Mouse (Mus musculus): Measurements from ENCODE around the gene Hist2h2aa1. TPM values are rescaled to one million over a fixed set of nuclear protein-coding genes. Genes with fewer than 3 reads are reported as not detected.
"Not testable (repeated sequence)": the region's sequence is repeated elsewhere in the genome, so short reads cannot be mapped to it uniquely, and the experiment has no call there.

Gene Hist2h2aa1
- polyA plus RNA-seq, 1 experiment: 67.0 TPM

DNA sequence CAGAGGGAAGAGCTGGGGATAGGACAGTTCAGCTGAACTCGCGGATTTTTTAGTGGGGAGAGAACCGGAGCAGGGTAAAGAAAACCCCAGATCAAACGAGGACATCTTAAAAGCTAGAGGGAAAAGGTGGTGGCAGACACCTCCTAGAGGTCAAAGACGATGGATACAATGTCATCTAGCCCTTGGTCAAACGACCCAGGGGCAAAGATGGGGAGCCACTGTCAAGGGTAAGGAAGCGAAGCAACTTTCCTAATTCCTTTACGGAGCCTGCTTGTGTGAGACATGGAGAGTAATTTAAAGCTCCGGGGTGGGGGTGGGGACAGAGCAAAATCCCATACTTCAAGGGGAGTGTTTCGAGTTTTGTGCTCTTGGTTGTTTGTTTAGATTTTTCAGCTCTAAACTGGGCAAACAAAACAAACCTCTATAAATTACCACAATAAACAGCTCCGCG, 26.1 kb upstream of the Hist2h2aa1 start:
- Histone ChIP-seq H3K4me1 (peaks cover 42% of the 10 kb centered on the region), H3K36me3 (replicated peaks; ENCODE audit: low read length) (no peaks in the 10 kb centered on the region), H3K4me3 (replicated peaks) (peak overlapping the region; percentile 92), H3K27me3 (replicated peaks) (no peaks in the 10 kb centered on the region), H3K9me3 (no peaks in the 10 kb centered on the region)
- TF ChIP-seq GATA1 (IDR thresholded peaks at IDR 0.05; ENCODE audit: borderline replicate concordance, low read length): no peak
- no peak for TF ChIP-seq FLI1 (IDR thresholded peaks at IDR 0.05; ENCODE audit: low read length)

DNA sequence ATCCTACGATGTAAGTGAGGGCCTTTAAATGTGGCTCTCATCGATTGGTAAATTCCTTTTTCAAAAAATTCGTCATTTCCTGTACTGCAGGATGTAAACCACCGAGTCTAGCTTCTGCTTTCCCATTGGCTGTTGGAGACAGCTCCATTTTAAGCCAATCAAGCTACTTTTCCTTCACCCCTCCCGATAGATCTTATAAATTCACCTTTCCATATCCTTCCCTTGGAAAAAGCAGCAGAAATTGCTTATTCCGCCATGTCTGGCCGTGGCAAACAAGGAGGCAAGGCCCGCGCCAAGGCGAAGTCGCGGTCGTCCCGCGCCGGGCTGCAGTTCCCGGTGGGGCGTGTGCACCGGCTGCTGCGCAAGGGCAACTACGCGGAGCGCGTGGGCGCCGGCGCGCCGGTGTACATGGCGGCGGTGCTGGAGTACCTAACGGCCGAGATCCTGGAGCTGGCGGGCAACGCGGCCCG, 25.6 kb upstream of the Hist2h2aa1 start, which contains the start of the genes Bola1 and Hist2h2ab:
Bola1 (minus strand) TSS at position 49 of the 470 bp plus-strand sequence.
Hist2h2ab (plus strand) TSS at position 205 of the 470 bp plus-strand sequence.
- Histone ChIP-seq H3K9me3 (no peaks in the 10 kb centered on the region), H3K4me3 (replicated peaks) (peak within 1 kb of the TSS; percentile 95), H3K4me1 (peaks cover 47% of the 10 kb centered on the region), H3K36me3 (replicated peaks; ENCODE audit: low read length) (no peaks in the 10 kb centered on the region), H3K27me3 (replicated peaks) (no peaks in the 10 kb centered on the region)
- TF ChIP-seq FLI1 (IDR thresholded peaks at IDR 0.05; ENCODE audit: low read length) (no peak), GATA1 (IDR thresholded peaks at IDR 0.05; ENCODE audit: borderline replicate concordance, low read length) (no peak)

GRCm38 (mm10) chr3:96220131-96220764, 25.0 kb upstream of the Hist2h2aa1 start:
- H3K27me3 ChIP-seq (replicated peaks); H3K36me3 ChIP-seq (replicated peaks; ENCODE audit: low read length); H3K9me3 ChIP-seq: not testable (repeated sequence)
- Histone ChIP-seq H3K4me1 (peaks cover 52% of the 10 kb centered on the region), H3K4me3 (replicated peaks) (peak overlapping the region; percentile 95)

- no peaks in the 10 kb centered on the region for H3K36me3 ChIP-seq (replicated peaks; ENCODE audit: low read length)
- H3K9me3 ChIP-seq: no peaks in the 10 kb centered on the region
- peak within 1 kb of the TSS; percentile 95 for H3K4me3 ChIP-seq (replicated peaks)
- no peaks in the 10 kb centered on the region for H3K27me3 ChIP-seq (replicated peaks)
- TF ChIP-seq FLI1 (IDR thresholded peaks at IDR 0.05; ENCODE audit: low read length): no peak
- TF ChIP-seq GATA1 (IDR thresholded peaks at IDR 0.05; ENCODE audit: borderline replicate concordance, low read length): no peak
- H3K4me1 ChIP-seq: peaks cover 56% of the 10 kb centered on the region
Observed at GRCm38 (mm10) chr3:96220765-96221639, 24.3 kb upstream of the Hist2h2aa1 start, which contains the start of the genes Hist2h2ac and Hist2h2be. Hist2h2ac (minus strand) TSS chr3:96220880. Hist2h2be (plus strand) TSS chr3:96221119.

GRCm38 (mm10) chr3:96221640-96222038, 23.7 kb upstream of the Hist2h2aa1 start:
- no peaks in the 10 kb centered on the region for H3K27me3 ChIP-seq (replicated peaks)
- no peaks in the 10 kb centered on the region for H3K9me3 ChIP-seq
- no peak for TF ChIP-seq GATA1 (IDR thresholded peaks at IDR 0.05; ENCODE audit: borderline replicate concordance, low read length)
- no peak for TF ChIP-seq FLI1 (IDR thresholded peaks at IDR 0.05; ENCODE audit: low read length)
- H3K4me1 ChIP-seq: peaks cover 62% of the 10 kb centered on the region
- H3K36me3 ChIP-seq (replicated peaks; ENCODE audit: low read length): no peaks in the 10 kb centered on the region
- H3K4me3 ChIP-seq (replicated peaks): peak overlapping the region; percentile 95

- Histone ChIP-seq H3K4me3 (replicated peaks) (peak overlapping the region; percentile 95), H3K9me3 (no peaks in the 10 kb centered on the region), H3K27me3 (replicated peaks) (no peaks in the 10 kb centered on the region), H3K4me1 (peaks cover 71% of the 10 kb centered on the region), H3K36me3 (replicated peaks; ENCODE audit: low read length) (no peaks in the 10 kb centered on the region)
- TF ChIP-seq FLI1 (IDR thresholded peaks at IDR 0.05; ENCODE audit: low read length) (no peak), GATA1 (IDR thresholded peaks at IDR 0.05; ENCODE audit: borderline replicate concordance, low read length) (no peak)
Observed at GRCm38 (mm10) chr3:96222774-96223173, 22.5 kb upstream of the Hist2h2aa1 start.

DNA sequence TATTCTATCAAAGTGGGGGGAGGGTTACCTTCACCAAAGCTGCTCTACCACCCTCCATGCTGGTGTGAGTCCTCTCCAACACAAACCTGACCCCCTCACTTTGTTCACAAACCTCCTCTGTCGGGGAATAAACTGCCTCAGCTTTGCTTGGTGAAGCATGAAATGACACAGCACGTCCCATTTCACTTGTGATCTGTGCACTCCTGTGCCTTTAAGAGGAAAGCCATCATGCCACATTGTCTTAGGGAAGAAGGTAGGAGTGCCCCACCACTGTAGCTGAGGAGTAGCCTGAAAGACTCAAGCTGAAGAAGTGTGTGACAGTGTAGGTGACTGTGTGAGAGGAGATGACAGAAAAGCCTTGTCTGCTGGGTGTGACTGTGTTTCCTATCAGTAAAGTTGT, 19.9 kb upstream of the Hist2h2aa1 start:
- H3K36me3 ChIP-seq (replicated peaks; ENCODE audit: low read length): no peaks in the 10 kb centered on the region
- H3K4me3 ChIP-seq (replicated peaks): peak overlapping the region; percentile 62
- TF ChIP-seq GATA1 (IDR thresholded peaks at IDR 0.05; ENCODE audit: borderline replicate concordance, low read length) (no peak), FLI1 (IDR thresholded peaks at IDR 0.05; ENCODE audit: low read length) (no peak)
- no peaks in the 10 kb centered on the region for H3K27me3 ChIP-seq (replicated peaks)
- no peaks in the 10 kb centered on the region for H3K9me3 ChIP-seq
- H3K4me1 ChIP-seq: peaks cover 78% of the 10 kb centered on the region

DNA sequence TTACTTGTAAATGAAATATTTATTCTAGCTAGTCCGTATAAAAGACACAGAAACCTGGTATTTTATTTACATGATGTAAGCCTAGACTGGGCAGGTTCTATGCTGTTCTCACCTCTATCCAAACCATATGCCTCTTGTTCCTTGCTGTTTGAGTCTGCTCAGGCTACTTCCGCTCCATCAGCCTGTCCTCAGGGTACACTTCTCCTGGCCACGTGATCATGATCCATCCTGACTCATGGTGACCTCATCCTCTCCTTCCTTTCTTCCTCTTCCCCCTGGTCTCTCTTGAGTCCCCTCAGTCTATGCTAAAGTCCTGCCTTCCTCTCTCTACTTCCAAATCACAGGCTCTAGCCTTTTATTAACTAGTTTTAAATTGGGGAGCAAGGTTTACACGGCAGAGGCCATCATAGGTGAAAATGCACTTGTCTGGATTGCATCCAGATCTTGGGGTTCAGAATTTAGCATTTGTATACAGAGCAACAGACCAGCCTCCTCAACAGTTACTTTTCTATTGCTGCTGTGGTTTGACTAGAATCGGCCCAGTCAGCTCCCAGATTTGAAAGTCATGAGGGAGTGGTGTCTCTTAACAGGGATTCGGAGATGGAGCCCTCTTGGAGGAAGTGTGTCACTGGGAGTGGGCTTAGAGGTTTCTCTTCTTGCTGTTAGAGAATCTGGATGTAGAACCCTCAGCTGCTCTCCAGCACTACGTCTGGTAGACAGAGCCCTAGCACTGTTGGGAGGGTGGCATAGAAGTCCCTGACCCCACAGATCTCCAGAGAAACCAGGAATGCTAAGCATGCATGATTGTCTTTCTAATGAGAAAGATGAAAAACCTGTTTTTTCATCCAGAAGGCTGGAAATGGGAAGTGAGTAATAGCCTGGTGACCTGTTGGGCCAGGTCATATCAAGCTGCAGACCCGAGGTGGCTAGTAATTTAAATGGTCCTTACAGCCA, 18.3 kb upstream of the Hist2h2aa1 start:
- Histone ChIP-seq H3K4me3 (replicated peaks) (peak overlapping the region; percentile 77), H3K36me3 (replicated peaks; ENCODE audit: low read length) (no peaks in the 10 kb centered on the region), H3K27me3 (replicated peaks) (no peaks in the 10 kb centered on the region), H3K9me3 (no peaks in the 10 kb centered on the region), H3K4me1 (peaks cover 84% of the 10 kb centered on the region)
- TF ChIP-seq GATA1 (IDR thresholded peaks at IDR 0.05; ENCODE audit: borderline replicate concordance, low read length): no peak
- no peak for TF ChIP-seq FLI1 (IDR thresholded peaks at IDR 0.05; ENCODE audit: low read length)

DNA sequence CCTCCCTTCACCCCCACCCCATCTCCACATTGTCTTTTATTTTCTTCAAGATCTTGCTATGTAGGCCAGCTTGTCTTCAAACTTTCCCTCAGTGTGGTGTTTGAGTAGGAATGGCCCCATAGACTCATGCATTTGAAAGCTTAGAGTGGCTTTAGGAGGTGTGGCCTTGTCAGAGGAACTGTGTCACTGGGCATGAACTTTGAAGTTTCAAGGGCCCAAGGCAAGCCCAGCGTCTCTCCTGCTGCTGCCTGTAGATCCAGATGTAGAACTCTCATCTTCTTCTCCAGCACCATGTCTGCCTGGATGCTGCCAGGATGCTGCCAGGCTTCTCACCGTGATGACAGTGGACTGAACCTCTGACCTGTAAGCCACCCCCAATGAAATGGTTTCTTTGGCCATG, 16.5 kb upstream of the Hist2h2aa1 start:
- Histone ChIP-seq H3K9me3 (no peaks in the 10 kb centered on the region), H3K36me3 (replicated peaks; ENCODE audit: low read length) (no peaks in the 10 kb centered on the region), H3K27me3 (replicated peaks) (no peaks in the 10 kb centered on the region), H3K4me3 (replicated peaks) (no peak overlapping the region), H3K4me1 (peaks cover 71% of the 10 kb centered on the region)
- TF ChIP-seq GATA1 (IDR thresholded peaks at IDR 0.05; ENCODE audit: borderline replicate concordance, low read length) (no peak), FLI1 (IDR thresholded peaks at IDR 0.05; ENCODE audit: low read length) (no peak)

All from megakaryocyte, embryonic 14.5 days (primary cell).